Mouse (Mus musculus): ENCODE measurements around the gene Ubqln4. TPM values are rescaled to one million over a fixed set of nuclear protein-coding genes. Genes with fewer than 3 reads are reported as not detected.
"Not testable (repeated sequence)": the region's sequence is repeated elsewhere in the genome, so short reads cannot be mapped to it uniquely, and the experiment has no call there.

Ubqln4 gene
- polyA plus RNA-seq, 1 experiment = not detected

DNA sequence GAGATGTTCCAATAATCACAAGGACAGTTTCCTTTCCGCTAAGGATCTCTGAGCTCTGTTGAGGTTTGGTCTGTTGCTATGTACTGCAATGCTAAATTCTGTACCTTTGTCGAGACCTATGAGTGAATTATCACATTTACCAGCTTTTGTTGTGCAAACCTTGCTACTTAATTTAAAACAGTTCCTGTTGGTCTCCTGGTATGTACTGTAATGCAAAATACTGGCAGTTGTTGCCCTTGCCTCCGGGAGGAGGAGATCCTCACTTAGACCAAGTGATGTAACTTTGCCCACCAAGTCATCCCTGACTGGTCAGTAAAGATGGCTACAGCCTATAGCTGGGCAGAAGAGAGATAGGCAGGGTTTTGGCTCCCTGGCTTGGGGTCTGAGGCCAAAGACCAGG, 22.0 kb downstream of the Ubqln4 start, which contains the start of gene Ssr2:
TSS of gene Ssr2 (plus strand) at position 337 of the 400 bp plus-strand sequence.
- H3K4me1 ChIP-seq (ENCODE audit: control insufficient read depth, insufficient read depth, low read length) = no peaks in the 10 kb centered on the region
- no peak within 1 kb of the TSS for H3K27ac ChIP-seq (ENCODE audit: insufficient read depth, low read depth, low read length)
- WGBS = 83% methylated on average over 3 of the region's 3 CpGs
- H3K4me3 ChIP-seq (ENCODE audit: insufficient read depth, low read depth, low read length) = no peak within 1 kb of the TSS
- TF ChIP-seq POLR2A (IDR thresholded peaks at IDR 0.05; ENCODE audit: insufficient read depth, low read depth, low read length) (no peak), CTCF (IDR thresholded peaks at IDR 0.05; ENCODE audit: insufficient read depth, low read depth, low read length) (no peak)

DNA sequence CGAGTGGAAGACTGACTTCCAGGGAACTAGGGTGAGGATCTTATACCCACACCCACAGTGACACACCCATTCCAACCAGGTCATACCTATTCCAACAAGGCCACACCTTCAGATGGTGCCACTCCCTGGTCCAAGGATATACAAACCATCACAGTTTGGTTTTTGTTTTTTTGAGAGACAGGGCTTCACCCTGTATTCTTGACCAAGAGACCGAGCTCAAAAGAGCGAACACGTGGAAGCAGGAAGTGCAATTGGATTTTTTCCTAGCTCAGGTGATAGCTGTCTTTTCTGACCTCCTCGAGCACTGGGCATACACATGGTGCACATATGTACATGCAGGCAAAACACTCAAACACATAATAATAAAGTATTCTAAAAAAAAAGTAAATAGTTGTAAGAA, 24.3 kb downstream of the Ubqln4 start:
- H3K27ac ChIP-seq (ENCODE audit: insufficient read depth, low read depth, low read length); H3K4me3 ChIP-seq (ENCODE audit: insufficient read depth, low read depth, low read length); H3K4me1 ChIP-seq (ENCODE audit: control insufficient read depth, insufficient read depth, low read length): not testable (repeated sequence)
- 87% methylated on average over 5 of the region's 5 CpGs for WGBS

- Histone ChIP-seq H3K27ac (ENCODE audit: insufficient read depth, low read depth, low read length) (no peak overlapping the region), H3K4me3 (ENCODE audit: insufficient read depth, low read depth, low read length) (no peak overlapping the region), H3K4me1 (ENCODE audit: control insufficient read depth, insufficient read depth, low read length) (peaks cover 3% of the 10 kb centered on the region; the same call in 1 of the 2 replicates)
- no peak for TF ChIP-seq POLR2A (IDR thresholded peaks at IDR 0.05; ENCODE audit: insufficient read depth, low read depth, low read length)
- no peak for TF ChIP-seq CTCF (IDR thresholded peaks at IDR 0.05; ENCODE audit: insufficient read depth, low read depth, low read length)
- WGBS = 56% methylated on average over 8 of the region's 8 CpGs
Measured at GRCm38 (mm10) chr3:88578498-88579424, 25.2 kb downstream of the Ubqln4 start.

DNA sequence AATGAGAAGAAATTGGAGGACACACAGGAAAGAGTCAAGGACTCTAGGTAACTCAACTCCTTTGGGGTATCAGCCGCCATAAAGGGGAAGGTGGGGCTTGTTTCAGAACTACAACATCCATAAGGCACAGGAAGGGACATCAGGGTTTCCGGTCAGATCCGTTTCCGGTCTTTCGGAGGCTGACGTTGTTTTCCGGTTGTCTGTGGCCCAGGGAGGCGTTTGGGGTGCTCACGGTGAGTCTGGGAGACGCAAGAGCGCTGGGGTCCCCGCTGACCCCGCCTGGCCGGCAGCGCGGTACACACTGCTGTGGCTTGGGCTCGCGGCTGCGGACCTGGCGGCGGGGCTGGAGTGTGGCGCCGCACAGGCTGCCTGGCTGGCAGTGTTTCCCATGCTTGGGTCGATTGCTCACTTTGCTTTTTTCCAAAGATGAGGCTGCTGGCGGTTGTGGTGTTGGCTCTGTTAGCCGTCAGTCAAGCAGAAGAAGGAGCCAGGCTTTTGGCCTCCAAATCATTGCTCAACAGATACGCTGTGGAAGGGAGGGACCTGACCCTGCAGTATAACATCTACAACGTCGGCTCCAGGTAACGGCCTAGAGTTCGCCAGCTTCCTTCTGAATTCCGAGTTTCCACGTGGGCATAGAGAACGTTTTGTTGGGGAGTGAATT, 26.0 kb downstream of the Ubqln4 start:
- Histone ChIP-seq H3K4me3 (ENCODE audit: insufficient read depth, low read depth, low read length) (peak overlapping the region; percentile 88), H3K27ac (ENCODE audit: insufficient read depth, low read depth, low read length) (no peak overlapping the region), H3K4me1 (ENCODE audit: control insufficient read depth, insufficient read depth, low read length) (peaks cover 3% of the 10 kb centered on the region; the same call in 1 of the 2 replicates)
- WGBS = under 1% methylated on average over 34 of the region's 34 CpGs
- TF ChIP-seq CTCF (IDR thresholded peaks at IDR 0.05; ENCODE audit: insufficient read depth, low read depth, low read length) = no peak
- TF ChIP-seq POLR2A (IDR thresholded peaks at IDR 0.05; ENCODE audit: insufficient read depth, low read depth, low read length) = peak; percentile 71

DNA sequence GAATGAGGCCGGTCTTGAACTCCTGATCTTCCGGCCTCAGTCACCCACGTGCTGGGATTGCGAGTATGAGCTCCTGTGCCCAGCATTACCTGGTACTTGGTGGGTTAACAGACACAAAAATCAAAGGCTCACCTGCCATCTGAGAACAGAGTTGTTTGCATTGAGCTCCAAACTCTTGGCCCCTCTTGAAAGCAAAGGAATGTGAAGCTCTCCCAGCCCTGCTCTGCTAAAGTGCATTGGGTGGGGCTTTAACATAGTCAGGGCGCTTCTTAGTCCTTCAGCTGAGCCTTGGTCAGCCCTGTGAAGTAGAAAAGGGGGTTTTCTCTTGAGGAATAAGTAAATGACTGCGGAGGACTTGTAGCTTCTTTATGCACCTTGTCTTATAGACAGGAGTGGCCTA, 32.2 kb downstream of the Ubqln4 start:
- TF ChIP-seq POLR2A (IDR thresholded peaks at IDR 0.05; ENCODE audit: insufficient read depth, low read depth, low read length) (no peak), CTCF (IDR thresholded peaks at IDR 0.05; ENCODE audit: insufficient read depth, low read depth, low read length) (no peak)
- H3K27ac ChIP-seq (ENCODE audit: insufficient read depth, low read depth, low read length) = no peak overlapping the region
- H3K4me3 ChIP-seq (ENCODE audit: insufficient read depth, low read depth, low read length) = no peak overlapping the region
- 98% methylated on average over 6 of the region's 6 CpGs for WGBS
- peaks cover 2% of the 10 kb centered on the region; the same call in 1 of the 2 replicates for H3K4me1 ChIP-seq (ENCODE audit: control insufficient read depth, insufficient read depth, low read length)

GRCm38 (mm10) chr3:88586640-88587039, 33.1 kb downstream of the Ubqln4 start:
- no peak for TF ChIP-seq CTCF (IDR thresholded peaks at IDR 0.05; ENCODE audit: insufficient read depth, low read depth, low read length)
- no peak for TF ChIP-seq POLR2A (IDR thresholded peaks at IDR 0.05; ENCODE audit: insufficient read depth, low read depth, low read length)
- H3K27ac ChIP-seq (ENCODE audit: insufficient read depth, low read depth, low read length) = no peak overlapping the region
- 97% methylated on average over 5 of the region's 5 CpGs for WGBS
- H3K4me3 ChIP-seq (ENCODE audit: insufficient read depth, low read depth, low read length) = no peak overlapping the region
- no peaks in the 10 kb centered on the region for H3K4me1 ChIP-seq (ENCODE audit: control insufficient read depth, insufficient read depth, low read length)

GRCm38 (mm10) chr3:88590246-88590645, 36.7 kb downstream of the Ubqln4 start:
- Histone ChIP-seq H3K4me3 (ENCODE audit: insufficient read depth, low read depth, low read length) (no peak overlapping the region), H3K4me1 (ENCODE audit: control insufficient read depth, insufficient read depth, low read length) (no peaks in the 10 kb centered on the region), H3K27ac (ENCODE audit: insufficient read depth, low read depth, low read length) (no peak overlapping the region)
- 28% methylated on average over 5 of the region's 5 CpGs for WGBS
- TF ChIP-seq POLR2A (IDR thresholded peaks at IDR 0.05; ENCODE audit: insufficient read depth, low read depth, low read length) = no peak
- no peak for TF ChIP-seq CTCF (IDR thresholded peaks at IDR 0.05; ENCODE audit: insufficient read depth, low read depth, low read length)

- no peak for TF ChIP-seq CTCF (IDR thresholded peaks at IDR 0.05; ENCODE audit: insufficient read depth, low read depth, low read length)
- no peak for TF ChIP-seq POLR2A (IDR thresholded peaks at IDR 0.05; ENCODE audit: insufficient read depth, low read depth, low read length)
- 66% methylated on average over 3 of the region's 3 CpGs for WGBS
- Histone ChIP-seq H3K4me1 (ENCODE audit: control insufficient read depth, insufficient read depth, low read length) (no peaks in the 10 kb centered on the region), H3K27ac (ENCODE audit: insufficient read depth, low read depth, low read length) (no peak overlapping the region), H3K4me3 (ENCODE audit: insufficient read depth, low read depth, low read length) (no peak overlapping the region)
Measured at GRCm38 (mm10) chr3:88591044-88591443, 37.5 kb downstream of the Ubqln4 start.
